Mouse (Mus musculus) intestine, embryonic 14.5 days (tissue): ENCODE data around the gene Ubr7. TPM values are rescaled to one million over a fixed set of nuclear protein-coding genes. Genes with fewer than 3 reads are reported as not detected.

ENCODE experiments used
- ATAC-seq: fragments of 200-750 bp; cut with Nextera tagmentation; replicated peaks from 2 replicates; pipeline ENCODE4 v1.8.0; 2017; ENCODE audit warnings: low read depth, moderate number of reproducible peaks, moderate TSS enrichment, moderate library complexity; ENCODE audit not compliant: low FRiP score, low TSS enrichment
- DNase-seq: peaks from one replicate; pipeline ENCODE4 v3.0.0-alpha.2; 2018; ENCODE audit warnings: low spot score
- H3K27ac ChIP-seq: fragments of 300-500 bp; sonication (generic); 2 replicates; pipeline ENCODE4 v1.5.1; 2014; ENCODE audit warnings: low read depth, mild to moderate bottlenecking, control low read depth
- H3K27me3 ChIP-seq: fragments of 300-500 bp; sonication (generic); replicated peaks from 2 replicates; pipeline ENCODE4 v1.6.1; 2014; ENCODE audit warnings: low read length, control low read depth; ENCODE audit not compliant: control insufficient read depth, insufficient read depth
- H3K36me3 ChIP-seq: fragments of 300-500 bp; sonication (generic); 2 replicates; pipeline ENCODE4 v1.6.1; 2014; ENCODE audit warnings: low read length, control low read depth; ENCODE audit not compliant: control insufficient read depth, insufficient read depth
- H3K4me1 ChIP-seq: fragments of 300-500 bp; sonication (generic); replicated peaks from 2 replicates; pipeline ENCODE4 v1.6.1; 2014; ENCODE audit warnings: low read length, control low read depth, mixed read lengths; ENCODE audit not compliant: control insufficient read depth, insufficient read depth
- H3K4me2 ChIP-seq: fragments of 300-500 bp; sonication (generic); 2 replicates; pipeline ENCODE4 v1.6.1; 2014; ENCODE audit warnings: low read length
- H3K4me3 ChIP-seq: fragments of 300-500 bp; sonication (generic); 2 replicates; pipeline ENCODE4 v1.5.1; 2014; ENCODE audit warnings: low read depth, low read length, control low read depth, mixed read lengths
- H3K9ac ChIP-seq: fragments of 300-500 bp; sonication (generic); 2 replicates; pipeline ENCODE4 v1.6.1; 2014; ENCODE audit warnings: mild to moderate bottlenecking, low read length
- H3K9me3 ChIP-seq: fragments of 300-500 bp; sonication (generic); 2 replicates; pipeline ENCODE4 v1.6.1; 2016; ENCODE audit warnings: low read length, control low read depth; ENCODE audit not compliant: control insufficient read depth
- WGBS: fragments of 180-500 bp; shearing (Covaris S2); extraction: QIAGEN DNeasy Blood & Tissue Kit; methylation state at CpG from one replicate; pipeline ENCODE4 v1.1.7; 2014; 5-methylcytosine and 5-hydroxymethylcytosine counted together
- polyA plus RNA-seq: library from polyadenylated mRNA; unstranded; fragments of >200 nt; fragmentation: Nextera tagmentation; extraction: Ambion mirVana; gene quantifications from 2 replicates; pipeline ENCODE4 v1.2.1, GENCODE M21; 2014

The Ubr7 gene
- 45.7 and 50.9 TPM in 2 replicates for polyA plus RNA-seq

DNA sequence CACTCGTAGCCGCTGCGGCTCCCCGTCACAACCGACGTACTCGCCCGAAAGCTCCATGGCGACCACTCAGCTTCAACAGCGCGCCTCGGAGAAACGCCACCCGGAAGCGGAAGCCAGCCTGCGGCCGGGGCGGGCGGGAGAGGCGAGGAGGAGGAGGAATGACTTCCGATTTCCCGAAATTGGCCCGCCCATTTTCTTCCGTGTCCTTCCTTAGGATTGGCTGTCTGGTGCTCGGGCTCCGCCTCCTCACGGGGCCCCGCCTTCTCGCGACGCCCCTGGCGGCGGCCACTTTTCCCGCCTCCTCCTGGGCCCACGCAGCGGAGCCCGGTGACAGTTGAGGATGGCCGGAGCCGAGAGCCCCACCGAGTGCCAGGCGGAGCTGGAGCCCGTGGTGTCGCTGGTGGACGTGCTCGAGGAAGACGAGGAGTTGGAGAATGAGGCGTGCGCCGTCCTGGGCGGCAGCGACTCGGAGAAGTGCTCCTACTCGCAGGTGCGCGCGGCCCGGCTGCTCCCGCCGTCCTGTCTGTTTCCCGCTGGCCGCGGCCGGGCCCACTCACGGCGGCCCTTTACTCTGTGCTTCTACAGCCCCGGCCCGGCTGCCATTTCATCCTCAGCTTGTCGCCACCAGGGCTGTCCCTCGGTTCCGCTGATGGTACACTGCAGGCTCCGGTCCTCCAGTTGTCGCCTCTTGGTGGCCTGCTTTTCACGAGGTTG is at the start of gene Ubr7, which contains the start of the genes Gm28051 and Gon7:
Ubr7 (plus strand) TSS at position 279 of the 714 bp plus-strand sequence.
Gm28051 (minus strand) TSS at position 77 of the 714 bp plus-strand sequence.
Gon7 (minus strand) TSS at position 115 of the 714 bp plus-strand sequence.
- Histone ChIP-seq H3K27me3 (no peaks in the 10 kb centered on the region), H3K9me3 (no peaks in the 10 kb centered on the region), H3K27ac (peak within 1 kb of the TSS; percentile 87), H3K9ac (peak within 1 kb of the TSS; percentile 74), H3K36me3 (peaks cover 12% of the 10 kb centered on the region), H3K4me1 (peaks cover 10% of the 10 kb centered on the region; the same call in 1 of the 2 replicates), H3K4me3 (peak within 1 kb of the TSS; percentile 83), H3K4me2 (peak within 1 kb of the TSS; percentile 94)
- WGBS = under 1% methylated on average over 73 of the region's 73 CpGs
- DNase-seq (peak; percentile 97), ATAC-seq (peak; percentile 96)

GRCm38 (mm10) chr12:102708220-102708619 is 49.5 kb upstream of the Ubr7 start:
- Histone ChIP-seq H3K4me3 (no peak overlapping the region), H3K27me3 (no peaks in the 10 kb centered on the region), H3K27ac (no peak overlapping the region), H3K4me2 (no peak overlapping the region), H3K9ac (no peak overlapping the region), H3K36me3 (no peaks in the 10 kb centered on the region), H3K9me3 (no peaks in the 10 kb centered on the region), H3K4me1 (peaks cover 14% of the 10 kb centered on the region)
- ATAC-seq = no peak
- 79% methylated on average over 11 of the region's 11 CpGs for WGBS
- no peak for DNase-seq

DNA sequence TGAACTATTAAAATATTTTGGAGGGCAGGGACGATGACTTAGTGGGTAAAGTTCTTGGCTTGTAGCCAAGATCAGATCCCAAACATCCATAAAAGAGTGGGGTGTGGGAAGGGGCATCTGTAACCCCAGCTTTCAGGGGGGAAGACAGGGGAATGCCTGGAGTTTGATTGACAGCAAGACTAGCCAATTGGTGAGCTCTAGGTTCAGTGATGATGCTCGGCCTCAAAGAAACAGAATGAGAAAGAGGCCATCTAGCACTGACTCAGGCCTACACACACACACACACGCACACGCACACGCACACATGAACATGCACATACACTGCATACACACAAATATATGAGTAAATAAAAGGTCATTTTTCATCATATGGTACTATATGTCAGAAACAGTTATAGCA is 47.9 kb upstream of the Ubr7 start:
- H3K27ac ChIP-seq = no peak overlapping the region
- DNase-seq = no peak
- H3K36me3 ChIP-seq = no peaks in the 10 kb centered on the region
- H3K9me3 ChIP-seq = no peaks in the 10 kb centered on the region
- WGBS = 78% methylated on average over 5 of the region's 5 CpGs
- H3K4me1 ChIP-seq = peaks cover 6% of the 10 kb centered on the region
- ATAC-seq = no peak
- H3K27me3 ChIP-seq = no peaks in the 10 kb centered on the region
- no peak overlapping the region for H3K4me2 ChIP-seq
- no peak overlapping the region for H3K9ac ChIP-seq
- no peak overlapping the region for H3K4me3 ChIP-seq

DNA sequence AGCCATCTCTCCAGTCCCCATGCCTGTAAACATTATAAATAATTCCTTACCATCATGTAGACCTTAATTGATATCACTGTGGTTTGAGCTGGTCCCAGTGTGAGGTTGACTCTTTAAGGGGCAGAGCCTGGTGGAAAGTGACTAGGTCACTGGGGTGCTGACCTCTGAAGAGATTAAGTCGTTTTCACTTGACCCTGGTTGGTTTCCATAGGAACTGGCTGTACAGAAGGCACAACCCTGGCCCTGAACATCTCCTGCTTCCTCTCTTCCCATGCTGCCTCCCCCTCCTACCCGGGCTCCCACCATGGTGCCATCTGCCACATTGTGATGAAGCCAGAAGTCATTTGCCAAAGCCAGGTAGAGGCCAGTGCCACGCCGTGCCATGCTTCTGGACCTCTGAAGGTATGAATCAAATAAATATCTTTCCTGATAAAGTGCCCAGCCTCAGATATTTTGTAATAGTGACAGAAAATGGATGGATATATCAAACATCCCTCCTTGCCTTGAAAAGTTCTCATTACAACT is 46.9 kb upstream of the Ubr7 start:
- Histone ChIP-seq H3K36me3 (no peaks in the 10 kb centered on the region), H3K9ac (no peak overlapping the region), H3K4me1 (peaks cover under 1% of the 10 kb centered on the region; the same call in 1 of the 2 replicates), H3K4me3 (no peak overlapping the region), H3K9me3 (no peaks in the 10 kb centered on the region), H3K27ac (no peak overlapping the region), H3K4me2 (no peak overlapping the region), H3K27me3 (no peaks in the 10 kb centered on the region)
- WGBS = 61% methylated on average over 4 of the region's 4 CpGs
- ATAC-seq = no peak
- DNase-seq = no peak

- no peak overlapping the region for H3K9ac ChIP-seq
- 64% methylated on average over 20 of the region's 20 CpGs for WGBS
- H3K27me3 ChIP-seq = no peaks in the 10 kb centered on the region
- H3K36me3 ChIP-seq = no peaks in the 10 kb centered on the region
- H3K27ac ChIP-seq = no peak overlapping the region
- no peak overlapping the region for H3K4me2 ChIP-seq
- no peaks in the 10 kb centered on the region for H3K9me3 ChIP-seq
- ATAC-seq (no peak), DNase-seq (no peak)
- no peak overlapping the region for H3K4me3 ChIP-seq
- H3K4me1 ChIP-seq = no peaks in the 10 kb centered on the region
These were observed 44.5 kb upstream of the Ubr7 start for GRCm38 (mm10) chr12:102713153-102713865.

- WGBS = 58% methylated on average over 2 of the region's 2 CpGs
- H3K27me3 ChIP-seq = no peaks in the 10 kb centered on the region
- no peaks in the 10 kb centered on the region for H3K36me3 ChIP-seq
- no peak overlapping the region for H3K9ac ChIP-seq
- H3K27ac ChIP-seq = no peak overlapping the region
- no peak for DNase-seq
- ATAC-seq = no peak
- no peaks in the 10 kb centered on the region for H3K9me3 ChIP-seq
- no peak overlapping the region for H3K4me3 ChIP-seq
- H3K4me1 ChIP-seq = no peaks in the 10 kb centered on the region
- no peak overlapping the region for H3K4me2 ChIP-seq
These were observed 43.7 kb upstream of the Ubr7 start for GRCm38 (mm10) chr12:102714116-102714515.

DNA sequence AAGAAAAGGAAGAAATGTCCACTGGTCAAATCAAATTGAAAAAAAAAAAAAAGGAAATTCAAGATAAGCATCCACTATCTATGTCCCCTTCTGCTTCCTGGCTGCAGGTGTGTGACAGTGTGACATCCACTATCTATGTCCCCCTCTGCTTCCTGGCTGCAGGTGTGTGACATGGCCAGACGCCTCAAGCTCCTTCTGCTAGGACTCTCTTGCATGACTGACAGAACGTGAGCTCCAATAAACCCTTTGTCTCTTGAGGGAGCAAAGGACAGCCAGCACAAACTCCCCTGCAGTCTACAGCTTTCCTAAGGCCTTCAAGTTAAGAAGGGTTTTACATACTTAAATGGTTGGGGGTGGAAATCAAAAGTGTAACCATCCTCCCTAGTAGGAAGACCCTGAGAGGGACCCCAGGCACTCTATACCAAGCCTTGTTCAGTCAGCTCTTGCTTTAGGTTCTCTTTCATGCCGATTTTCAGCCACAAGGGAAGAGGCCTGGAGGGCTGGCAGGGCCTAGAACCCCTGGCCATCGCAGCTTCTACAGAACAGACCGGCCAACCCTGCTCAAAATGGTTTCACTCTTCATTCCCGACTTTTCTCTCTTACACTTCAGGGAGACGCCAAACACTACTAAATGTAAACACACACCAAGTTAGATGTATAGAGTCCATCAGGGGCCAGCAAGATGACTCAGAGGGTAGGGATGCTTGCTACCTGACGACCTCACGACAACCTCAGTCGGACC is 42.9 kb upstream of the Ubr7 start:
- H3K9ac ChIP-seq = no peak overlapping the region
- DNase-seq (no peak), ATAC-seq (no peak)
- H3K4me1 ChIP-seq = no peaks in the 10 kb centered on the region
- no peaks in the 10 kb centered on the region for H3K27me3 ChIP-seq
- H3K4me2 ChIP-seq = no peak overlapping the region
- no peak overlapping the region for H3K4me3 ChIP-seq
- H3K27ac ChIP-seq = no peak overlapping the region
- no peaks in the 10 kb centered on the region for H3K9me3 ChIP-seq
- WGBS = 78% methylated on average over 10 of the region's 10 CpGs
- no peaks in the 10 kb centered on the region for H3K36me3 ChIP-seq

GRCm38 (mm10) chr12:102719552-102720315 is 38.0 kb upstream of the Ubr7 start:
- Histone ChIP-seq H3K9me3 (no peaks in the 10 kb centered on the region), H3K4me2 (peak overlapping the region; percentile 22; the same call in 1 of the 2 replicates), H3K27me3 (no peaks in the 10 kb centered on the region), H3K4me1 (no peaks in the 10 kb centered on the region), H3K9ac (no peak overlapping the region), H3K4me3 (no peak overlapping the region), H3K36me3 (no peaks in the 10 kb centered on the region), H3K27ac (no peak overlapping the region)
- 24% methylated on average over 13 of the region's 13 CpGs for WGBS
- peak; percentile 74 for DNase-seq
- no peak; the same call in 1 of the 2 replicates for ATAC-seq
